Mouse (Mus musculus): Measurements from ENCODE around the gene Pafah2.

The Pafah2 gene

DNA sequence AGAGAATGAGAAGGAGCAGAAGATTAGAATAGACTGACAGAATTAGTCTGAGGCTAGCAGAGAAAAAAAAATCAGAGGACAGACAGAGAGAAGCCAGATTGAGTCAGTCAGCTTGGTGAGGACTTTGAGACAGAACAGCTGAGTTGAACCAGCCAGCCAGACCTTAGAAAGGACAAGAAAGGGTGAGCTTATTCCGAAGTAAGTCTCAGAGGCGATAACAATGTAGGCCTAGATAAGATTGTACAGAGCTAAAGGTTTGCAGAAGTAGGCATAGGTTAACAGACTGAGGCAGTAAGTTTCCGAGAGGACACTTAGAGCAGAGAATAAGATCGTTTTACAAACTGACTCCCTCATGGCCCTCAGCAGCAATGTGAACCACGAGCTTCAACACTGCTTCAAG is 65.1 kb downstream of the Pafah2 start:
- DNase-seq (ENCODE audit: extremely low spot score): no peak

DNA sequence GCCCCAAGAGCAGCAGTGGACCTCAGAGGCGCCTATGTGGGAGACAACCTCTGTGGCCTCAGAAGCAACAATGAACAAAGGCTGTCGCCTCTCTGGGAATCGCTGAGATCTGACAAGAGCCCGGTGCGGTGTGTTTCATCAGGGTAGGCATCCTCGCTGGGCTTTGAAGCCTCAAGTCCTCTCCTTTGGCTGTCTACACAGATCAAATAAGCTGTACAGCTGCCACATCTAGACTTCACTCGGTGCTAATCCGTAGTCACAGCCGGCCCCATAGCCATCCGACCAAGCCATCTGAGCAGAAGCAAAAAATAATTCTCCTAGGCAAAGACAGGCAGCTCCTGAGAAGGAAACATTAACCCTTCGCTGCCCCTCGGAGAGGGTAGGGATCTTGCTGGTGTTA is 69.7 kb downstream of the Pafah2 start:
- DNase-seq (ENCODE audit: extremely low spot score): no peak

DNA sequence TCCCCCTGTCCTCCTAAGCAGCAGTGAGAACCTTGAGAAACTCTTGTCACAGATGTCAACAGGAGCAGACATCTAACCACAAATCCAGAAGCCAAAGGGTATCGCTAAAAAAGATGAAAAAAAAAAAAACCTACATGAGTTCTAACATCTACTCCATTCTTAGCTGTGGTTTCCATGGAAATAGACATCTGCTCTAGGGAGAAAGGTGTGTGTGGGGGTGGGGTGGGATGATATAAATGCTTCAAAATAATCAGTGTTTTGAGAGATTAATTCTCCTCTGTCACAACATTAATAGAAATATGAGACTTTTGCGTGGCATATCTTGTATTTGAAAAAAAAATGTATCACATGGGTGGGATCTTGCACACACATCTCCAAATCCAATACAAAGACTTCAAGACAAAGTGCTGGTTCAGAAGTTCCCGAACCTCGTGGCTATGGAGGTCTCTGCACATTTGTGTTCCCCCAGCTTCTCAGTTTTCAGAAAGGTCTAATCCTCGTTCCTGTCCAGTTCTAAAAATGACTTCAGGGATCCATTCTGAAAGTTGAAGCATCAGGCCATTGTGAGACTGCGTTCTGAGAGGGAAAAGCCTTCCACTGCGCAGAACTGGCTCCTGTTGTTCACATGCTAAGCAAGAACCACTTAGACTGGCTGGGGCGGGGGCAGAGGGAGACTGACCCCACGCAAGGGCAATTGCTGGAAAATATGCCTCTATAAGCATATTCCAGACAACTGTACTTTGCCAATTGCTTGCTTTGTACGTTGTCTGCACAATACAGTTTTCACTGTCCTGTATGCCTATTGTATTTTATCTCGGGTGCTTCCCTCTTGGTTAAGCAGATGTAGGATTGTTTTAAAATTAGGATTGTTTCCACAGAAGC is 70.5 kb downstream of the Pafah2 start:
- no peak for DNase-seq (ENCODE audit: extremely low spot score)

- peak; percentile 73 for DNase-seq (ENCODE audit: extremely low spot score)
Observed at GRCm38 (mm10) chr4:134467435-134468214, 71.5 kb downstream of the Pafah2 start.

DNA sequence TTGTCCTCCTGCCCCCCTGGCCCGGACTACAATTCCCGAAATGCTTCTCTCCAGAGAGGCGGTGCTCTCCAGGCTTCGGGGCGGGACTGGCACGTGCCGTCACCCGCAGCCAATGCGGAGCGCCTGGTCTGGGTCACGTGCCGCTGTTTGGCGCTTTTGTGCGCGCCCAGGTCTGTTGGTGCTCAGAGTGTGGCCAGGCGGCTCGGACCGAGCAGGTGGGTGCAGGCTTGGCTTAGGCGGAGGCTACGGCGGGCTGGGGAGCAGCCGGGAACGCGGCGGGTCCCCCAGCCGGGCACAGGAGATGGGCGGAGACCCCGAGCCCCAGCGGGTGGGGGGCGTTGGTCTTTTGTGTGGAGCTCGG is 72.1 kb downstream of the Pafah2 start, which contains the start of gene Stmn1:
Gene Stmn1, plus strand, starts transcription at position 106 of the 361 bp plus-strand sequence.
- DNase-seq (ENCODE audit: extremely low spot score): peak; percentile 96

GRCm38 (mm10) chr4:134468578-134469266 is 72.6 kb downstream of the Pafah2 start:
- DNase-seq (ENCODE audit: extremely low spot score): peak; percentile 92

DNA sequence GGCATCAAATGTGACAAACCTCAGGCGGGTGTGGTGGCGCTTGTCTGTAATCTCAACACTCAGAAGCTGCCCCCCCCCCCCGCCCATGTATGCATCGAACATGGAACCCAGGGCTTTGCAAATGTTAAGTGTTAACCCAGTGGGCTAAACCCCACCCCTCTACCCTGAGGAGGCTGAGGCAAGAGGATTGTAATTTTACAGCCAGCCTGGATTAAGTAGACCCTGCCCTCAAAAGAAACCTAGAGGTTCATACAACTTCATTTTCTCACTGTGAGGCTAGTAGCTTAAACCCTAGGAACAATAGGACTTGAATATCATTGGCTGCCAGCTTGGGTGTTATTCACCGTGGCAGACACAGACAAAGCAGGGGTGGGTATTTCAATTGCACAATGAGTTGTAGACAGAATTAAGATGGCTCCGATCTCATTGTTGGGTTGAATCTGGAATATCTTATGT is 73.2 kb downstream of the Pafah2 start:
- peak; percentile 50 for DNase-seq (ENCODE audit: extremely low spot score)

- DNase-seq (ENCODE audit: extremely low spot score): no peak
Observed at GRCm38 (mm10) chr4:134469985-134470384, 73.9 kb downstream of the Pafah2 start.

DNA sequence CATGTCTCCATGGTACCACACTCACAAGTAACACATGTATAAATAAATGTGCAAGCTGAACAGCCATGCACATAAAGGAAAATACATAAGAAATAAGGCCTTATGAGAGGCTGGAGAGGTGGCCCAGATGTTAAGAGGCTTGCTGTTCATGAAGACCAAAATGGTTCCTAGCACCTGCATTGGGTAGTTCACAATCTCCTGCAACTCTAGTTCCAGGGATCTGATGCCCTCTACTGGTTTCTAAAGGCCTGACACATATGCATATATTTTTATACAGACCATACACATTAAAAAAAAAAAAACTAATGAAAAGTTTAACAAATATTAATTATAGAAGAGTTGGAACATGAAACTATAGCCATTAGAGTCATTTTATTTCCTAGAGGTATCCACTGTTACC is 75.3 kb downstream of the Pafah2 start:
- DNase-seq (ENCODE audit: extremely low spot score): no peak

DNA sequence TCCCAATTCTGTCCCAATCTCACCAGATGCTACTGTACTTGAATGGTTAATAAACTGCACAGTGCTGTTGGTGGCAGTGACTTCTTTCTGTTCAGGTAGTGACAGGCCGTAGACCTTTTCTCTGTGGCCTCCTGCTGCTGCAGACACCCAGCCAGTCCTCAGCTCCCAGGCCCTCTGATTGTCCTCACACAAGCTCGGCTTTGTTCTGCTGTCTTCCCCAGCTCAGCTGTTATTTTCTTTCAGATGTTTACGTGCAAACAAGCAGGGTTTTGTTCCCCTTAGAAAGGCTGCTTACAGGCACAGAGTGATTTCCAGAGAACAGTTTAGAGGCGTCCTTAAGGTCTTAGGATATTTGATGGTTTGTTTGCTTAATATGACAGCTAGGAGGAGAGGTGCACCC is 77.6 kb downstream of the Pafah2 start:
- no peak for DNase-seq (ENCODE audit: extremely low spot score)

DNA sequence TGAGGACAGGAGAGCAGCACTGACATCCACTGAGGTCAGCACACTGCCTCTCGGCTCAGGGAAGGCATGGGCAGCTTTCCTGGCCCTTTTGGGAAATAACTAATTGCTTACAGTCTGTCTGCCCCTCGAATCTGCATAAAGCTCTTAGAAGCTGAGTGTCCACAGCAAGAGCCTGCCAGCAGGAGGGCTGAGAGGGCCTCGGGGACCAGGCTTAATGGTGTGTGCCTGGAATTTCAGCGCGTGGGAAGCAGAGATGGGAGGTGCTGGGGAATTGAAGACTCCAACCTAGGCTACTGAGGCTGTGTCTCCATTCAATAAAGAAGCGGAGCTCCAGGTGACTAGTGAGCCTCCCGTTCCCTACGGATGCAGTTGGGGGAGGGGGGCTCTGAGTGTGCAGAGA is 78.1 kb downstream of the Pafah2 start:
- DNase-seq (ENCODE audit: extremely low spot score): no peak

DNA sequence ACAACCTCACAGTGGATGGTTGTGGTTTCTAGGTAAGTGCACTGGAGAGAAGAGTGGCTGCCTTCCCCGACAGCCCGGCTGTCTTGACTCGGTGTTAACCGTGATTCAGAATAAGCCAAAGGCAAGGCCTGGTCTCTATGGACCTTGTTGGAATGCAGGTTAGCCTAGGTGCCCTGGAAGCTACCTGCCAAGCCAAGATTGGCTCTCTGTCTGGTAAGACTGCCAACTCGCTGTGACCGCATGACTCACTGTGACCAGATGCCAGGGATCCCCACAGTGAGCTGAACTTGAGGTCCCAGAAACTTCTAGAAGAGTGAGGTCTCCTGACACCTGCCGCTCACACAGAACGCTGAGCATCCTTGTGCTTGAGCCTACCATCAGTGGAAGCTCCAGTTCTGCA is 80.8 kb downstream of the Pafah2 start:
- DNase-seq (ENCODE audit: extremely low spot score): no peak
